8 mouse cellular contexts compared by ENCODE assay signal in the genomic region with DNA sequence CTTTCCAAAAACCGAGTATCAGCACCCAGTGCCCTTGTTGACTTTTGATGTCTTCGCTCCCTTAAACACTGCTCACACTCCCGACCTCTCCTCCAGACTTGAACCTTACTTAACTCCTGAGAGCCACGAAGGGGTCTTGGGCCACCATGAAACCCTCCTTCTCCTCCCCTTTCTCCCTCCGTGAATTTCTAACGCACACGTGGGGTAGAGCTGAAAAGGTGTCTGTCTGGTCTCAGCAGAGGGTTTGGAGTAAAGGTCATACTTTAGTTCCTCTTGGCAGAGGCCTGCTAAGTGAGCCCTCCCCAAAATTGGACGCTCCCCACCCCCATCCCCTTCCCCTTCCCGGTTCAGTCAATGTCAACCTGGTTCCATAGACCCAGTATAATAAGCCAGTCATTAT. TPM values are rescaled to one million over a fixed set of nuclear protein-coding genes. Genes with fewer than 3 reads are reported as not detected.
DNase-seq lines count a peak whose midpoint lies in the region; ATAC-seq and TF ChIP-seq lines count a peak whose summit lies in the region.

No protein-coding gene starts in this region.

- H3K4me2 ChIP-seq in limb, embryonic 13.5 days (replicated peaks): peak overlapping the region; percentile 82
- peak overlapping the region; percentile 80 for H3K4me2 ChIP-seq in neural tube, embryonic 14.5 days (ENCODE audit: low read depth, low read length)

- ATAC-seq in limb, embryonic 13.5 days (ENCODE audit: low FRiP score, low read depth): no peak
- ATAC-seq in neural tube, embryonic 14.5 days (ENCODE audit: low read depth): no peak

- H3K36me3 ChIP-seq in limb, embryonic 13.5 days: no peaks in the 10 kb centered on the region
- no peaks in the 10 kb centered on the region for H3K36me3 ChIP-seq in neural tube, embryonic 14.5 days (ENCODE audit: control insufficient read depth, insufficient read depth, low read length)

- no peak for TF ChIP-seq CTCF in bone marrow, adult 2 months (IDR thresholded peaks at IDR 0.05; ENCODE audit: control insufficient read depth, insufficient read depth, low read length)

- H3K9ac ChIP-seq in limb, embryonic 13.5 days: peak overlapping the region; percentile 74
- H3K9ac ChIP-seq in neural tube, embryonic 14.5 days (replicated peaks; ENCODE audit: low read depth, low read length): peak overlapping the region; percentile 66

- DNase-seq in gastrocnemius, postnatal 25 days: peak; percentile 15
- DNase-seq in gastrocnemius, postnatal 4 days (ENCODE audit: low spot score in 2 of 2): no peak
- DNase-seq in heart, postnatal 10 days: peak; percentile 50 to 55
- no peak for DNase-seq in gastrocnemius, postnatal 10 days
- DNase-seq in spleen, postnatal 4 days (ENCODE audit: low spot score in 2 of 2): no peak

- peak overlapping the region; percentile 95 for H3K27ac ChIP-seq in bone marrow, adult 2 months (ENCODE audit: control insufficient read depth, insufficient read depth, low read depth, low read length, poor library complexity)
- peak overlapping the region; percentile 66 for H3K27ac ChIP-seq in limb, embryonic 13.5 days
- H3K27ac ChIP-seq in neural tube, embryonic 14.5 days (ENCODE audit: low read depth, low read length): peak overlapping the region; percentile 66; the same call in 1 of the 2 replicates

- 2% methylated on average over 9 of the region's 9 CpGs for WGBS in bone marrow, adult 2 months
- 1% methylated on average over 9 of the region's 9 CpGs for WGBS in limb, embryonic 13.5 days
- WGBS in neural tube, embryonic 14.5 days: 3% methylated on average over 9 of the region's 9 CpGs

- intact Hi-C loops in heart, postnatal 10 days (cut with DNase I): loop anchor here (5.0 to 10.0 kb wide), 5 partner anchors 126 to 543 kb away; partner anchors contain the start of genes Pou2f1 and Tiprl

- peak overlapping the region; percentile 91 for H3K4me3 ChIP-seq in bone marrow, adult 2 months (replicated peaks; ENCODE audit: control insufficient read depth, low read depth, low read length)
- H3K4me3 ChIP-seq in limb, embryonic 13.5 days: peak overlapping the region; percentile 93
- H3K4me3 ChIP-seq in neural tube, embryonic 14.5 days (ENCODE audit: low read depth, low read length): peak overlapping the region; percentile 94

- TF ChIP-seq POLR2A in bone marrow, adult 2 months (IDR thresholded peaks at IDR 0.05; ENCODE audit: borderline replicate concordance, control insufficient read depth, low read depth, low read length): no peak

- no peaks in the 10 kb centered on the region for H3K27me3 ChIP-seq in limb, embryonic 13.5 days
- no peaks in the 10 kb centered on the region for H3K27me3 ChIP-seq in neural tube, embryonic 14.5 days (ENCODE audit: control insufficient read depth, insufficient read depth, low read length)

- H3K9me3 ChIP-seq in limb, embryonic 13.5 days: no peaks in the 10 kb centered on the region
- no peaks in the 10 kb centered on the region for H3K9me3 ChIP-seq in neural tube, embryonic 14.5 days (ENCODE audit: control insufficient read depth, low read length)

- no peaks in the 10 kb centered on the region; the same call in 1 of the 2 replicates for H3K4me1 ChIP-seq in bone marrow, adult 2 months (ENCODE audit: control insufficient read depth, insufficient read depth, low read length)
- peaks cover 18% of the 10 kb centered on the region for H3K4me1 ChIP-seq in limb, embryonic 13.5 days
- H3K4me1 ChIP-seq in neural tube, embryonic 14.5 days (ENCODE audit: control insufficient read depth, insufficient read depth, low read length): peaks cover 4% of the 10 kb centered on the region; the same call in 1 of the 2 replicates

RNA-seq across cellular contexts. Expression of gene Mpc2, which starts 1.2 kb away (rescaled TPM):
- total RNA-seq in gastrocnemius, postnatal 25 days (2021): 100 to 1,000 TPM; 333 to 337 TPM
- 100 to 1,000 TPM; 122 to 136 TPM for total RNA-seq in gastrocnemius, postnatal 4 days (2021)
- polyA plus RNA-seq in bone marrow, adult 2 months (2011; ENCODE audit: insufficient read depth, insufficient read length, low replicate concordance, missing spikeins): 37.1 and 45.4 TPM in 2 replicates
- 100 to 1,000 TPM; 403 to 412 TPM for total RNA-seq in heart, postnatal 10 days (2021)
- 139 and 149 TPM in 2 replicates for polyA plus RNA-seq in limb, embryonic 13.5 days (2015; fragmentation: Nextera tagmentation; extraction: Ambion mirVana)
- 221 and 254 TPM in 2 replicates for polyA plus RNA-seq in neural tube, embryonic 14.5 days (2014; fragmentation: Nextera tagmentation; extraction: Ambion mirVana)
- 100 to 1,000 TPM; 148 to 186 TPM for total RNA-seq in gastrocnemius, postnatal 10 days (2021)

RNA-seq across cellular contexts. Expression of gene Dcaf6, which starts 1.4 kb away (rescaled TPM):
- 100 to 1,000 TPM; 202 to 262 TPM for total RNA-seq in gastrocnemius, postnatal 25 days (2021)
- 100 to 1,000 TPM in 1 of 2 experiments, 10 to 100 TPM in 1; 89.2 to 104 TPM for total RNA-seq in gastrocnemius, postnatal 4 days (2021)
- 39.2 and 45.6 TPM in 2 replicates for polyA plus RNA-seq in bone marrow, adult 2 months (2011; ENCODE audit: insufficient read depth, insufficient read length, low replicate concordance, missing spikeins)
- total RNA-seq in heart, postnatal 10 days (2021): 10 to 100 TPM; 76.3 to 77.7 TPM
- polyA plus RNA-seq in limb, embryonic 13.5 days (2015; fragmentation: Nextera tagmentation; extraction: Ambion mirVana): 13.7 and 15.9 TPM in 2 replicates
- 19.3 and 20.8 TPM in 2 replicates for polyA plus RNA-seq in neural tube, embryonic 14.5 days (2014; fragmentation: Nextera tagmentation; extraction: Ambion mirVana)
- 100 to 1,000 TPM; 128 to 135 TPM for total RNA-seq in gastrocnemius, postnatal 10 days (2021)

RNA-seq across cellular contexts. Expression of gene Adcy10, which starts 23.3 kb away (rescaled TPM):
- under 1 TPM in 1 of 2 experiments, not detected in 1; 0.40 TPM for total RNA-seq in gastrocnemius, postnatal 25 days (2021)
- total RNA-seq in gastrocnemius, postnatal 4 days (2021): under 1 TPM; 0.23 to 0.42 TPM
- polyA plus RNA-seq in bone marrow, adult 2 months (2011; ENCODE audit: insufficient read depth, insufficient read length, low replicate concordance, missing spikeins): not detected in 2 replicates
- total RNA-seq in heart, postnatal 10 days (2021): under 1 TPM in 1 of 2 experiments, not detected in 1; 0.20 TPM
- polyA plus RNA-seq in limb, embryonic 13.5 days (2015; fragmentation: Nextera tagmentation; extraction: Ambion mirVana): 0.18 TPM in 1 of 2 replicates, not detected in the other
- polyA plus RNA-seq in neural tube, embryonic 14.5 days (2014; fragmentation: Nextera tagmentation; extraction: Ambion mirVana): 0.28 and 0.66 TPM in 2 replicates
- under 1 TPM in 1 of 2 experiments, not detected in 1; 0.12 TPM for total RNA-seq in gastrocnemius, postnatal 10 days (2021)

Comparison
In these comparisons a context has a peak if more than half of its experiments do, and no peak if none do; other contexts are left out.
1. DNase-seq: peak in gastrocnemius, postnatal 25 days (single experiment) and heart, postnatal 10 days (2 of 2); none in gastrocnemius, postnatal 4 days (0 of 2), gastrocnemius, postnatal 10 days (single experiment) and spleen, postnatal 4 days (0 of 2).
2. Peak in every context shown above with its lines, with median percentiles within 50 percentile points of each other: H3K27ac ChIP-seq and H3K4me3 ChIP-seq.